Mouse (Mus musculus) heart, postnatal 0 days (tissue): ENCODE measurements around the gene Pla2g4d.

Experiments
- CTCF ChIP-seq: IDR thresholded peaks from 2 replicates; pipeline ENCODE4 v1.5.1; 2016; ENCODE audit warnings: antibody characterized with exemption, control low read depth, low read depth
- EP300 ChIP-seq: IDR thresholded peaks from 2 replicates; pipeline ENCODE4 v1.6.1; 2016; ENCODE audit warnings: antibody characterized with exemption, low read depth

- no peak for TF ChIP-seq CTCF
- no peak for TF ChIP-seq EP300
Measured at GRCm38 (mm10) chr2:120288995-120289394, at the start of gene Pla2g4d.
